Comparison of ENCODE assay signal across 24 mouse cellular contexts in the genomic region with DNA sequence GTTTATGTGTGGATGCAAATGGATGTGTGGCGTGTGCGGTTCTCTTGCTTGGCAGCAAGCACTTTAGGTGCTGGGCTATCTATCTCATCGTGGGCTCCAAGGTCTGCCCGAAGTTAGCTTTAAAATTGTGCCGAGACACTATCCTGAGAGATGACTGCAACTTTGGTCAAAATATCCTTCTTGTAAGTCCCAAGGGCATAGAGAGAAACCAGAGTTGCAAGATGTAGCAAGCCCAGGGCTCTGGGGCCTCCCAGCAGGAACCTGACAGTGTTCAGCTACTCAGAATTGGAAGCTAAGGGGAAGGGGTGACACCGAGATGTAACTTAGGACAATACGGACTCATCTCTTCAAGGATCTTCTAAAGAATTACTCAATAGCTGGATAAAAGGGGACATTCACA. TPM values are rescaled to one million over a fixed set of nuclear protein-coding genes. Genes with fewer than 3 reads are reported as not detected.
"Had no signal": no experiment of that assay in that cellular context is flagged by ENCODE, and none has a peak within 500 bp of the region (broad histone marks: within the 10 kb centered on the region; RNA-seq: fewer than 3 reads in every experiment).

No protein-coding gene starts in this region.

- H3K9me3 ChIP-seq: neural tube, embryonic 13.5 days; neural tube, embryonic 15.5 days; stomach, embryonic 15.5 days had no signal

- H3K27me3 ChIP-seq: neural tube, embryonic 15.5 days; stomach, embryonic 15.5 days had no signal

- DNase-seq: retina, postnatal 1 day; right cerebral cortex, adult 18-20 months; right cerebral cortex, postnatal 14 days; right cerebral cortex, postnatal 25 days; right cerebral cortex, postnatal 4 days; spleen, adult 18-20 months; thymus, adult 18-20 months; thymus, adult 2 months; thymus, postnatal 14 days; thymus, postnatal 25 days; thymus, postnatal 36 days; thymus, postnatal 4 days had no signal

- H3K27ac ChIP-seq: neural tube, embryonic 13.5 days; neural tube, embryonic 15.5 days; stomach, embryonic 15.5 days; stomach, postnatal 0 days had no signal

- H3K9ac ChIP-seq: neural tube, embryonic 13.5 days; neural tube, embryonic 15.5 days; stomach, embryonic 15.5 days had no signal

- H3K4me2 ChIP-seq: neural tube, embryonic 13.5 days; neural tube, embryonic 15.5 days; stomach, embryonic 15.5 days had no signal

- H3K4me3 ChIP-seq: neural tube, embryonic 13.5 days; neural tube, embryonic 15.5 days; stomach, embryonic 15.5 days had no signal

RNA-seq across cellular contexts. Expression of a gene that starts 9.2 kb away (rescaled TPM):
- total RNA-seq: neutrophil, adult 5-6 weeks had no signal
- polyA plus RNA-seq: neural tube, embryonic 13.5 days; neural tube, embryonic 14.5 days; neural tube, embryonic 15.5 days; small intestine, adult 2 months; spleen, adult 2 months; stomach, embryonic 14.5 days; stomach, embryonic 15.5 days; stomach, embryonic 16.5 days; stomach, postnatal 0 days; thymus, postnatal 0 days; urinary bladder, adult 2 months had no signal

RNA-seq across cellular contexts. Expression of a gene that starts 46.8 kb away (rescaled TPM):
- total RNA-seq: neutrophil, adult 5-6 weeks had no signal
- polyA plus RNA-seq: neural tube, embryonic 13.5 days; neural tube, embryonic 14.5 days; neural tube, embryonic 15.5 days; small intestine, adult 2 months; spleen, adult 2 months; stomach, embryonic 14.5 days; stomach, embryonic 15.5 days; stomach, embryonic 16.5 days; stomach, postnatal 0 days; thymus, postnatal 0 days; urinary bladder, adult 2 months had no signal
